Mouse (Mus musculus): ENCODE results near the gene Srcap. TPM values are rescaled to one million over a fixed set of nuclear protein-coding genes. Genes with fewer than 3 reads are reported as not detected.

The Srcap gene
- polyA plus RNA-seq, 1 experiment from 2014 or later, result 39.6 TPM

DNA sequence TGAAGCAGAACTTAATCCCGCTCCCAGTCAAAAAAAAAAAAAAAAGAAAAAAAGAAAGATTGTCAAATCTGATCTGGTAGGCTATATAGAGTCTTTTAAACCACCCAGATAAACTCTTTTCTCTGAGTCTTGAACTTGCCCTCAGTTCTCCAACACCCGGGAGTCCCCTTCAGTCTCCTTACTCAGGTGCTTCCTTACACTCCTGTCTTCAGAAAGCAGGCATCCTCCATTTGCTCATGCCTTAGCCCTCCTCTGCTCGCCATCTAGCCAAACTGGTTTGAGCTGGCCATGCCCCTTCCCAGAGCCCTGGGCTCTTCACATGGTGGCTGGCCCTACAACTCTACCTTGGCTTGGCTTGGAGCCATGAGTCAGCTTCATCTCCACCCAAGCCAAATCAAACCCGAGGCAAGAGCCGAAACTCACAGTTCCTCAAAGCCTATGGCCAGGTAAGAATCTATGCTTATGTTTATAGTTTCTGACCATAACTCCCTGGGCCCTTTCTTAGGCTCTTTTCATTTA is 49.6 kb downstream of the Srcap start, which contains the start of gene Tmem265:
Gene Tmem265, plus strand, starts transcription at position 51 of the 519 bp plus-strand sequence.
- no peaks in the 10 kb centered on the region for H3K4me1 ChIP-seq (ENCODE audit: insufficient read depth, low read length)
- whole genome bisulfite sequencing, result 84% methylated on average over 5 of the region's 5 CpGs
- no peaks in the 10 kb centered on the region for H3K9me3 ChIP-seq (ENCODE audit: low read length)
- no peak within 1 kb of the TSS for H3K27ac ChIP-seq (ENCODE audit: low read length)
- H3K4me2 ChIP-seq (replicated peaks; ENCODE audit: low read depth, low read length), result no peak within 1 kb of the TSS
- peaks cover 66% of the 10 kb centered on the region for H3K36me3 ChIP-seq (ENCODE audit: insufficient read depth, low read length)
- H3K27me3 ChIP-seq (ENCODE audit: insufficient read depth, low read length), result no peaks in the 10 kb centered on the region
- no peak within 1 kb of the TSS for H3K9ac ChIP-seq (replicated peaks; ENCODE audit: low read length)
- no peak within 1 kb of the TSS for H3K4me3 ChIP-seq (ENCODE audit: low read length)
- ATAC-seq (ENCODE audit: low FRiP score, low TSS enrichment), result no peak

DNA sequence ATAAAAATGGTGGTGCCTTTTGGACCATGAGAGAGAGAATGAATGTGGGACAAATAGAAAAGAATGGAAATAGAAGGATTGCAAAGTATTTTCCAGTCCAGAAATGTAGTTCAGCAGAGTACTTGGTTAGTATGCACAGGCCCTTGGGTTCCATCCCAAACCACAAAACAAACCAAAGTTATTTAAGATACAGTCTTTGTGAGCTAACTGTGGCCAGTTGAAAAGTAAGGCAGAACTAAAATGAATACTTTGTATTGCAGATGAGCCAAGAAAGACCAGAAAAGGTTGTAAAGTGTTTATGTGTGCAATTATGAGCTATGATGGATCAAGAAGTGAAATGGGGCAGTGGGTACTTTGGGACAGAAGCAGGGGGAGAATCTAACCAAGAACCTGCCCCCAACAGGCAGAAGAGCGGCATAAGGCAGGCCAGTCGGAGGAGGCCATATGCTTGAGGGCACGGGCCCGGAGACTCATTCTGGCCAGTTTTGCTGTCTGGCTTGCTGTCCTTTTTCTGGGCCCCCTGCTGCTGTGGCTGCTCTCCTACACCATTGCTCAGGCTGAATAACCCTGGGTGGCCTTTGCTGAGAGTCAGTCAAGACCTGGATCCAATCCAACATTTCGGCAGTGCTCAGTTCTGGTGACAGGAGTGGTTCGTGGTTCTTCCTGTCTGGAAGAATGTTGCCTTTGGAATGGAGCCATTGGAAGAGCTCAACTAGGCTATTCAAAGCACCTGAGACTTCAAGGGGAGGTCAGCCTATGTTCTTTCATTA is 52.8 kb downstream of the Srcap start:
- 72% methylated on average over 6 of the region's 6 CpGs for WGBS
- Histone ChIP-seq H3K27me3 (ENCODE audit: insufficient read depth, low read length) (no peaks in the 10 kb centered on the region), H3K4me3 (ENCODE audit: low read length) (no peak overlapping the region), H3K4me2 (replicated peaks; ENCODE audit: low read depth, low read length) (no peak overlapping the region), H3K4me1 (ENCODE audit: insufficient read depth, low read length) (no peaks in the 10 kb centered on the region), H3K9ac (replicated peaks; ENCODE audit: low read length) (no peak overlapping the region), H3K27ac (ENCODE audit: low read length) (no peak overlapping the region), H3K9me3 (ENCODE audit: low read length) (no peaks in the 10 kb centered on the region), H3K36me3 (ENCODE audit: insufficient read depth, low read length) (peaks cover 45% of the 10 kb centered on the region)
- no peak; the same call in 1 of the 2 replicates for ATAC-seq (ENCODE audit: low FRiP score, low TSS enrichment)

DNA sequence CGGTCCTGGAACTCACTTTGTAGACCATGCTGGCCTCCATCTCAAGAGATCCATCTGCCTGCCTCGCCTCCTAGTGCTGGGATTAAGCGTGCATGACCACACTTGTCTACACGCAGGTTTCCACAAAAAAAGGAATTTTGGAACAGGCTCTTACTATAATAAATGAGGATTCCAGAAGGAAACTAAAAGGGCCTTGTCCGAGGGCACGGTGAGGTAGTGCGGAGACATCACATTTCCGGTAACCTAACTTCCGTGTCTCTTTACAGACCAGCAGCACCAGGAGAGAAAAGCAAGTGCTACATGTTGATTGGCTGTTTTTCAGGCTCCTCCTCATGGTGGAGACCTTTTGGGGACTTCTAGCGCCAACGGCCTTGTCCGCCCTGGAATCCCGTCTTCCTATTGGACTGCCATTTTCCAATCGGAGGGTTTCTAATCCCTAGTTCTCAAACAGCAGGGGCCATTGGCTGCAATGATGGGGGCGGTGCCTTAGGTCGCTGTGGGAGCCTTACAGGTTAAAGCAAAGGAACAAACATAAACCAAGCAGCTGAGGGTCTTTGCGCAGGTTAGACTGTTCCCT is 61.2 kb downstream of the Srcap start, which contains the start of gene Phkg2:
Gene Phkg2, plus strand, starts transcription at position 446 of the 577 bp plus-strand sequence.
- H3K4me1 ChIP-seq (ENCODE audit: insufficient read depth, low read length), result peaks cover 17% of the 10 kb centered on the region
- H3K9me3 ChIP-seq (ENCODE audit: low read length), result no peaks in the 10 kb centered on the region
- peak within 1 kb of the TSS; percentile 79 for H3K4me2 ChIP-seq (replicated peaks; ENCODE audit: low read depth, low read length)
- peak within 1 kb of the TSS; percentile 77 for H3K27ac ChIP-seq (ENCODE audit: low read length)
- under 1% methylated on average over 17 of the region's 17 CpGs for WGBS
- peak; percentile 99 for ATAC-seq (ENCODE audit: low FRiP score, low TSS enrichment)
- H3K9ac ChIP-seq (replicated peaks; ENCODE audit: low read length), result peak within 1 kb of the TSS; percentile 91
- H3K4me3 ChIP-seq (ENCODE audit: low read length), result peak within 1 kb of the TSS; percentile 79
- H3K36me3 ChIP-seq (ENCODE audit: insufficient read depth, low read length), result peaks cover 10% of the 10 kb centered on the region
- no peaks in the 10 kb centered on the region for H3K27me3 ChIP-seq (ENCODE audit: insufficient read depth, low read length)

DNA sequence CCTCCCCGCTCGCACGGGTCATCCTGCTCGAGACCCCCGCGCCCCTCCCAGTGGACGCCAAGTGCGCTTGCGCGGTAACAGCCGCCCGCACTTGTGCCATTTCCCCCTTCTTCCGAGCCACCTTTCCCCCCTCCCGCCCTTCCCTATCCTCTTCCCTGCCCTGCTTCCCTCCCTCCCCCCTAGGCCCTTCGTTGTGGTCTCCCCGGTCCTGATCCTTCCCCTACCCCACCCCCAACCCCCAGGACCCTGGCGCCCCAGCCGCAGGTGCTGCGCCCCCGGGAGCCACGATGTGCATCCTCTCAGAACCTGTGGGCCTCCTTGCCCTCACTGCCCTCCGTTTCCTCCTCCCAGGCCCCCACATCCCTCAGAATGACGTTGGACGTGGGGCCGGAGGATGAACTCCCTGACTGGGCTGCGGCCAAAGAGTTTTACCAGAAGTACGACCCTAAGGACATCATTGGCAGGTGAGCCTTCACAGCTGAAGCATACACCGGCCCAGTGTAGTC is 61.8 kb downstream of the Srcap start:
- Histone ChIP-seq H3K27ac (ENCODE audit: low read length) (peak overlapping the region; percentile 76), H3K9ac (replicated peaks; ENCODE audit: low read length) (peak overlapping the region; percentile 91), H3K9me3 (ENCODE audit: low read length) (no peaks in the 10 kb centered on the region), H3K27me3 (ENCODE audit: insufficient read depth, low read length) (no peaks in the 10 kb centered on the region), H3K4me1 (ENCODE audit: insufficient read depth, low read length) (peaks cover 17% of the 10 kb centered on the region), H3K36me3 (ENCODE audit: insufficient read depth, low read length) (peaks cover 15% of the 10 kb centered on the region), H3K4me3 (ENCODE audit: low read length) (peak overlapping the region; percentile 79), H3K4me2 (replicated peaks; ENCODE audit: low read depth, low read length) (peak overlapping the region; percentile 79)
- ATAC-seq (ENCODE audit: low FRiP score, low TSS enrichment), result peak; percentile 59
- under 1% methylated on average over 23 of the region's 28 CpGs for WGBS

DNA sequence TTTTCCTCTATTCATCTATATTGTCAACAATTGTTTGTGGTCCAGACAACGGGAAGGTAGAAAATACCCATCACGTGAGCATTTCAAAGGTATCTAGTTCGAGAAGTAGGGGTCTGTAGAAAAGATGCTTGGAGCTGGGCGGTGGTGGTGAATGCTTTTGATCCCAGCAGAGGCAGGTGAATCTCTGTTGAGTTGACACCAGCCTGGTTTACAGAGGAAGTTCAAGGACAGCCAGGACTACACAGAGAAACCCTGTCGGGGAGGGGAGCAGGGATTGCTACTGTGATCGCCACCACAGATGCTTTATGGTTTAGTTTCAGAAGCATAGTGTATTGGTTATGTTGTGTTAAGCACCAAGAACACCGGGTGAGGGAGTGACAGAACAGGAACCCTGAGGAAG is 62.3 kb downstream of the Srcap start:
- Histone ChIP-seq H3K36me3 (ENCODE audit: insufficient read depth, low read length) (peaks cover 15% of the 10 kb centered on the region), H3K27me3 (ENCODE audit: insufficient read depth, low read length) (no peaks in the 10 kb centered on the region), H3K4me1 (ENCODE audit: insufficient read depth, low read length) (peaks cover 17% of the 10 kb centered on the region), H3K4me2 (replicated peaks; ENCODE audit: low read depth, low read length) (peak overlapping the region; percentile 79), H3K27ac (ENCODE audit: low read length) (no peak overlapping the region; the same call in 1 of the 2 replicates), H3K9ac (replicated peaks; ENCODE audit: low read length) (peak overlapping the region; percentile 91), H3K4me3 (ENCODE audit: low read length) (peak overlapping the region; percentile 79), H3K9me3 (ENCODE audit: low read length) (no peaks in the 10 kb centered on the region)
- ATAC-seq (ENCODE audit: low FRiP score, low TSS enrichment), result no peak
- 18% methylated on average over 7 of the region's 7 CpGs for WGBS

DNA sequence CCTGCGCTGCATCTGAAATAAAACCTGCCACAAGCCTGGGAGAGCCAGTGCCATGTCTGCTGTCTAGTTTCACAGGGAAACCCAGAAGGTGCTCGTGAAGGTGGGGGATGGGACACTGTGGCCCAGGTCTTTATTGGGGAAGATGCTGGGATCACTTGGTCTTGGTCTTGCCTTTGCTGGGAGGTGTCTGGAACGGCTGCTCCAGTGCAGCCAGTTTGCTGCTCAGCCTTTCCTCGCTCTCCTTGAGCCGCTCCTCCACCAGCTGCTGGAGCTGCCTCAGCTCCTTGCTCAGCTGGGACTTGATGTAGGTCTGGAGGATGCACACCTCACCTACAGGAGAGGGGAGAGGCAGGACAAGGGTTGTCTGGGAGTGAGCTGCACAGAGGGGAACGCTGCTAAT is 71.5 kb downstream of the Srcap start:
- Histone ChIP-seq H3K27me3 (ENCODE audit: insufficient read depth, low read length) (no peaks in the 10 kb centered on the region), H3K4me2 (replicated peaks; ENCODE audit: low read depth, low read length) (no peak overlapping the region), H3K9me3 (ENCODE audit: low read length) (no peaks in the 10 kb centered on the region), H3K27ac (ENCODE audit: low read length) (no peak overlapping the region), H3K4me3 (ENCODE audit: low read length) (no peak overlapping the region), H3K4me1 (ENCODE audit: insufficient read depth, low read length) (peaks cover 9% of the 10 kb centered on the region), H3K9ac (replicated peaks; ENCODE audit: low read length) (no peak overlapping the region), H3K36me3 (ENCODE audit: insufficient read depth, low read length) (peaks cover 46% of the 10 kb centered on the region)
- 87% methylated on average over 6 of the region's 6 CpGs for WGBS
- no peak for ATAC-seq (ENCODE audit: low FRiP score, low TSS enrichment)

DNA sequence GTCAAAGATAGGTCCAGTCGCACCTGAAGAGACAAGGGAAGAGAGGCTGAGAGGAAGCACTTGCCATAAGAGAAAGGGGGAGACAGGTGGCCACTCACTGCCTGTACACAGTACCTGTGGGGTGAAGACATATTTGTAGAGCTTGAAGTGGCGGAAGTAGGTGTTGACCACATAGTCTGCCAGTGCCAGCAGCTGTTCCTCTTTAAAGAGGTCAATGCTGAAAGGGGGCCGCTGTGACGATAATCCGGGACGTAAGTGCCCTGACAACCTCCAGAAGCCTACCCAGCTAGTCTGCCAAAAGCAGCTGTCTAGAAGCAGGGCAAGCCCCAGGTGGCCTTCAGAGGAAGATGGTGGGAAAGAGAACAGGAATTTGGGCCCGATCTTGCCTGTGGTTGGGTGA is 73.2 kb downstream of the Srcap start:
- Histone ChIP-seq H3K4me1 (ENCODE audit: insufficient read depth, low read length) (peaks cover 17% of the 10 kb centered on the region), H3K9ac (replicated peaks; ENCODE audit: low read length) (no peak overlapping the region), H3K27me3 (ENCODE audit: insufficient read depth, low read length) (no peaks in the 10 kb centered on the region), H3K27ac (ENCODE audit: low read length) (no peak overlapping the region), H3K9me3 (ENCODE audit: low read length) (no peaks in the 10 kb centered on the region), H3K36me3 (ENCODE audit: insufficient read depth, low read length) (peaks cover 36% of the 10 kb centered on the region), H3K4me3 (ENCODE audit: low read length) (no peak overlapping the region), H3K4me2 (replicated peaks; ENCODE audit: low read depth, low read length) (no peak overlapping the region)
- WGBS, result 83% methylated on average over 7 of the region's 7 CpGs
- no peak for ATAC-seq (ENCODE audit: low FRiP score, low TSS enrichment)

DNA sequence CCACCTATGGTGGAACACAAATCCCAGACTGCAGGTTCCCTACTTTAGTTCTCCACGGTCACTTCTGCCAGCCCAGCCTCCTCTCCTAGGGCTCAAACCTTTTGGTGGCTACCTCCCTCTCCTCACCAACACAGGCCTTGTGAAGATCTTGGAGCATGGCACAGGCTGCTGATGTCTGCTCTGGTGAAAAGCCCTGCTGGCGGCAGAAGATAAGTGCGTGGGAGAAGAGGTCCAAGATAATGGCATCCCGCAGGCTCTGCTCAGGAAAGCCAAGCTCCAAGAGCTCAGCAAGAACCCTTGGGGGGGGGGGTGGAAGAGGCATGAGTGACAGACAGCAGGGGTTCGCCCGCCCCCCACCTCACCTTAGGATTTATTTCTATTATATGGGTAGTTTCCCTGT is 74.4 kb downstream of the Srcap start:
- 87% methylated on average over 6 of the region's 6 CpGs for WGBS
- Histone ChIP-seq H3K36me3 (ENCODE audit: insufficient read depth, low read length) (peaks cover 41% of the 10 kb centered on the region), H3K4me3 (ENCODE audit: low read length) (no peak overlapping the region), H3K27ac (ENCODE audit: low read length) (no peak overlapping the region), H3K27me3 (ENCODE audit: insufficient read depth, low read length) (no peaks in the 10 kb centered on the region), H3K9me3 (ENCODE audit: low read length) (no peaks in the 10 kb centered on the region), H3K9ac (replicated peaks; ENCODE audit: low read length) (no peak overlapping the region), H3K4me2 (replicated peaks; ENCODE audit: low read depth, low read length) (no peak overlapping the region), H3K4me1 (ENCODE audit: insufficient read depth, low read length) (peaks cover 17% of the 10 kb centered on the region)
- no peak for ATAC-seq (ENCODE audit: low FRiP score, low TSS enrichment)

DNA sequence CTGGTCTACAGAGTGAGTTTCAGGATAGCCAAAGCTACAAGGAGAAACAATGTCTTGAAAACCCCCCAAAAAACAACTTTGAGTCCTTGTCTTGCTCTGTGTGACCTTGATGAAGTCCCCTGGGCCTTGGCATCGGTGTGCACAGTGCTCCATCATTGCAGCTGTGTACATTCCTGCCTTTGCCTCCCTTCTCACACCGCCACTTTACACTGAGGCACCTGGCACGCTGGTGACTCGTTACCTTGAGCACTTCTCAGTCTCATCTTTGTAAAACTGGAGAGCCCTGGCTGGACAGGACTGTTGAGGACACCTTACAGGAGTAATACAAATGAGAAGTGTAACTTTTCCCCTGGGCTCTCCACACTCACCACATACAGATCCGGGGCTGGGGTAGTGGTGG is 75.4 kb downstream of the Srcap start:
- Histone ChIP-seq H3K4me3 (ENCODE audit: low read length) (peak overlapping the region; percentile 82), H3K4me2 (replicated peaks; ENCODE audit: low read depth, low read length) (peak overlapping the region; percentile 75), H3K27ac (ENCODE audit: low read length) (no peak overlapping the region), H3K36me3 (ENCODE audit: insufficient read depth, low read length) (peaks cover 43% of the 10 kb centered on the region), H3K9me3 (ENCODE audit: low read length) (no peaks in the 10 kb centered on the region), H3K27me3 (ENCODE audit: insufficient read depth, low read length) (no peaks in the 10 kb centered on the region), H3K4me1 (ENCODE audit: insufficient read depth, low read length) (peaks cover 17% of the 10 kb centered on the region), H3K9ac (replicated peaks; ENCODE audit: low read length) (peak overlapping the region; percentile 57)
- WGBS, result 56% methylated on average over 5 of the region's 5 CpGs
- no peak for ATAC-seq (ENCODE audit: low FRiP score, low TSS enrichment)

Data from kidney, embryonic 16.5 days (tissue).